Mouse (Mus musculus) lung, adult 2 months (tissue): ENCODE measurements at regions not wholly inside any gene's neighbourhood (a gene's known extent, or its start where the extent isn't known, plus 50 kb on each side); places are given as distances from the start of the nearest gene placed in this dataset.

Experiments used
- DNase-seq: peaks from one replicate; pipeline ENCODE4 v3.0.0; 2022
- H3K4me1 ChIP-seq: fragments of 200-500 bp; 2 replicates; pipeline ENCODE4 v1.6.1; 2011; ENCODE audit warnings: low read length; ENCODE audit not compliant: control insufficient read depth, insufficient read depth
- H3K4me3 ChIP-seq: fragments of 200-500 bp; replicated peaks from 2 replicates; pipeline ENCODE3; 2011; ENCODE audit warnings: low read depth, mild to moderate bottlenecking, control low read depth, low read length; ENCODE audit errors: extremely low read depth
- CTCF ChIP-seq: fragments of 200-500 bp; IDR thresholded peaks from 2 replicates; pipeline ENCODE4 v1.5.1; 2011; ENCODE audit warnings: mild to moderate bottlenecking, low read length, control low read depth; ENCODE audit not compliant: insufficient read depth
- POLR2A ChIP-seq: fragments of 200-500 bp; IDR thresholded peaks from 2 replicates; pipeline ENCODE4 v1.6.1; 2011; ENCODE audit warnings: low read depth, mild to moderate bottlenecking, control low read depth, low read length, borderline replicate concordance; ENCODE audit errors: extremely low read depth
- WGBS: fragments of 180-500 bp; shearing (Covaris S2); methylation state at CpG from one replicate; pipeline ENCODE4 v1.1.7; 2018; 5-methylcytosine and 5-hydroxymethylcytosine counted together

DNA sequence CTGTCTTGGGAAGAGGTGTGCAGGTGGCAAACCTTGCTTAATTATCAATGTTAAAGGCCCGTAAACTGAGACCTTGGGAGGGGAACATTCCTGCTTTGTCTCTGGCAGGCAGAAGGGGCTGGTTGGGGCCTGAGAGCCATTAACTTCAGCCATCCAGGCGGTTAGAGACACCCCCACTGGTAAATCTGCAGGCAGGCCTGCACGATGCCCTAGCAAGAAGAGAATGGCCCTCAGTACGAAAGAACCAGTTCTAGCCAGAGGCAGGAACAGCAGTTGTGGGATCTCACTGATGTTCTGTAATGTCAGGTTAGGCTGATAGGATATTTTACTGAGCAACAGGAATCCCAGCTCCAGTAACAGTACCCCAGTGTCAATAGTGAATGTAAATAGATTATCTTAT is 70.5 kb downstream of the Apip start:
- TF ChIP-seq POLR2A (no peak), CTCF (no peak)
- DNase-seq: no peak
- no peaks in the 10 kb centered on the region for H3K4me1 ChIP-seq
- H3K4me3 ChIP-seq: no peak overlapping the region
- WGBS: 67% methylated on average over 4 of the region's 4 CpGs

- no peak for TF ChIP-seq CTCF
- no peak for TF ChIP-seq POLR2A
- H3K4me1 ChIP-seq: no peaks in the 10 kb centered on the region
- 73% methylated on average over 7 of the region's 7 CpGs for WGBS
- no peak for DNase-seq
- H3K4me3 ChIP-seq: no peak overlapping the region
Observed at GRCm38 (mm10) chr2:103144420-103144819, 70.9 kb downstream of the Apip start.

- TF ChIP-seq CTCF: no peak
- no peak for TF ChIP-seq POLR2A
- WGBS: 39% methylated on average over 3 of the region's 3 CpGs
- Histone ChIP-seq H3K4me1 (no peaks in the 10 kb centered on the region), H3K4me3 (no peak overlapping the region)
- no peak for DNase-seq
Observed at GRCm38 (mm10) chr2:103145058-103145457, 71.6 kb downstream of the Apip start.

DNA sequence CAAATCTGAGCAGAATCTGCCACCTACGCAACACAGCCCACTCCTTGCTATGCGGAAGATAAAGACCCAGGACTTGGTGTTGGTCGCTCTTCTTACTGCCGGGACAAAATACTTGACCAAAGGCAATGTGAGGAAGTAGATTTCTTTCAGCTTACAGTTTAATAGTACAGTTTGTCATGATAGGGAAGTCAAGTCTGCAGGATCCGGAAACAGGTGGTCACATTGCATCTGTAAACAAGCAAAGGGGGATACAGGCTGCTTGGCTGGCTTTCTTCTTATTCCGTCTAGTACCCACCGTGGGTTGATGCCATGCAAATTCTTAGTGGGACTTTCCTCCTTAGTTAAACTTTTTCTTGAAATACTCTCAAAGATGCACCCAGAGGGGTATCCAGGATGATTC is 72.7 kb downstream of the Apip start:
- Histone ChIP-seq H3K4me1 (no peaks in the 10 kb centered on the region), H3K4me3 (no peak overlapping the region)
- DNase-seq: no peak
- TF ChIP-seq CTCF (no peak), POLR2A (no peak)
- 68% methylated on average over 7 of the region's 7 CpGs for WGBS

- no peak for DNase-seq
- no peaks in the 10 kb centered on the region for H3K4me1 ChIP-seq
- no peak for TF ChIP-seq POLR2A
- TF ChIP-seq CTCF: no peak
- no peak overlapping the region for H3K4me3 ChIP-seq
- 87% methylated on average over 1 of the region's 1 CpGs for WGBS
Observed at GRCm38 (mm10) chr2:103153261-103153660, 79.8 kb downstream of the Apip start.

GRCm38 (mm10) chr2:103167741-103168140 is 94.3 kb downstream of the Apip start:
- Histone ChIP-seq H3K4me1 (no peaks in the 10 kb centered on the region), H3K4me3 (no peak overlapping the region)
- WGBS: 49% methylated on average over 2 of the region's 2 CpGs
- DNase-seq: no peak
- no peak for TF ChIP-seq POLR2A
- TF ChIP-seq CTCF: no peak

GRCm38 (mm10) chr2:103168266-103168665 is 94.8 kb downstream of the Apip start:
- no peak for DNase-seq

DNA sequence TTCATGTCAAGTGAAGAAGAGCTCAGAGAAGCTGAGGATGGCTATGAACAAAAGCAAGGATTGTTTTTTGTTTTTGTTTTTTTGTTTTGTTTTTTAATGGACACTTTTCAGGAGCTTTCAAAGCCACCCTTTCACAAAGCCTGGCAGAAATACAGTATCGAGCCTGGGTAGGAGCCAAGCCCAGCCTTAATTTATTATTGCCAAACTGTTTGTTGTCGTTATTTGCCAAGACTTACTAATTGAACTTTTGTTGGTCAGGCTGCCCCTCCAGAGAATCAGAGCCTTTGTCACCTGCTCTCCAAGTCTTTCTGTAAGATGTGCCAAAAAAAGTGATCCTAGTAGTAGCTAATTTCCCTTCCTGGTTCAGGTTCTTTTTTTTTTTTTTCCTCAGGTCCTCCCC is 103.9 kb downstream of the Apip start:
- 70% methylated on average over 2 of the region's 2 CpGs for WGBS
- H3K4me1 ChIP-seq: no peaks in the 10 kb centered on the region
- no peak overlapping the region for H3K4me3 ChIP-seq
- TF ChIP-seq POLR2A: no peak
- DNase-seq: no peak

More at GRCm38 (mm10) chr2:103168266-103168665, 94.8 kb downstream of the Apip start:
- Histone ChIP-seq H3K4me3 (no peak overlapping the region), H3K4me1 (no peaks in the 10 kb centered on the region)
- TF ChIP-seq POLR2A: no peak

GRCm38 (mm10) chr2:103180298-103180927 is 106.9 kb downstream of the Apip start:
- no peak for DNase-seq
- H3K4me3 ChIP-seq: no peak overlapping the region
- TF ChIP-seq POLR2A (no peak), CTCF (no peak)
- H3K4me1 ChIP-seq: no peaks in the 10 kb centered on the region
- 41% methylated on average over 4 of the region's 4 CpGs for WGBS

- Histone ChIP-seq H3K4me1 (no peaks in the 10 kb centered on the region), H3K4me3 (no peak overlapping the region)
- no peak for DNase-seq
- 71% methylated on average over 4 of the region's 4 CpGs for WGBS
- TF ChIP-seq POLR2A: no peak
- TF ChIP-seq CTCF: no peak
Observed at GRCm38 (mm10) chr2:103186751-103187260, 113.3 kb downstream of the Apip start.

GRCm38 (mm10) chr2:103192591-103192990 is 110.5 kb downstream of the Ehf start:
- Histone ChIP-seq H3K4me1 (no peaks in the 10 kb centered on the region), H3K4me3 (no peak overlapping the region)
- no peak for DNase-seq
- 83% methylated on average over 4 of the region's 4 CpGs for WGBS
- TF ChIP-seq POLR2A (no peak), CTCF (no peak)

GRCm38 (mm10) chr2:103200313-103200712 is 102.8 kb downstream of the Ehf start:
- TF ChIP-seq POLR2A (no peak), CTCF (no peak)
- WGBS: 84% methylated on average over 6 of the region's 6 CpGs
- Histone ChIP-seq H3K4me1 (no peaks in the 10 kb centered on the region), H3K4me3 (no peak overlapping the region)
- DNase-seq: no peak
